Mouse (Mus musculus) myocyte (in vitro differentiated cells): Measurements from ENCODE around the gene Ddx51.

Source experiments
- POLR2AphosphoS2 ChIP-seq: IDR thresholded peaks from one replicate; pipeline ENCODE4 v1.6.1; 2011; ENCODE audit warnings: low read depth, control low read depth; ENCODE audit not compliant: insufficient read length
- USF1 ChIP-seq: IDR thresholded peaks from one replicate; pipeline ENCODE4 v1.6.1; 2011; ENCODE audit warnings: low read depth, mild to moderate bottlenecking, control low read depth, moderate library complexity

DNA sequence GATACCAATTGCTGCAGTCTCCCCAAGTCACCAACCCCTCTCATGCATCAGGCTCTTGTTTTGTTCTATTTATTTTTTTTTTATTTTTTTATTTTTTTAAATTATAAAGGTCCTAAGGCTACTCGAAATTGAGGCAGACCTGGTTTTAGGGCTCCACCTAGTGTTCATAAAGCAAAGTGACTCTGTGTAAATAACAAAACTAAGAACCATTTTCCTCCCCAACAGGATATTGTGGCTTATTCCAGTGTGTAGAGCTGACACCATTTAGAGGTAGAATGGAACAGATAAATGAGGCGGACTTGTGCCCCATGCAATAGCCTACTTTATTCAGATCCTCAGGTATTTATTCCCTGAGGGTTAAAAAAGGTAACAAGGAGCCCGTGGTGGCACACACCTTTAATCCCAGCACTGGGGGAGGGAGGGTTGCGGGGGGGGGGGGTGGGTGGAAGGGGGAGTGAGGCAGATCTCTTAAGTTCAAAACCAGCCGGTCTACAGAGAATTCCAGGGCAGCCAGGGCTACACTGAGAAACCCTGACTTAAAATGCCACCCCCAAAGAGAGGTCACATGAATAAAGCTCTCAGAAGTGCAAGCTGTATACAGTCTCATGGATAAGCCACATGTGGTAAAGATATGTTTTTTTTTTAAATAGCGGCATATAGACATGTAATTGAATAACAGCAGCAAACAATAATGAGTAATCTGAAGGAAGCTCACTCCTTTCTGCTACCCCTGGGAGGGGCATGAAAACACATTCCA, 17.1 kb upstream of the Ddx51 start:
- no peak for TF ChIP-seq POLR2AphosphoS2
- no peak for TF ChIP-seq USF1
